Mouse (Mus musculus) stomach, postnatal 0 days (tissue): ENCODE data around the gene Agpat4. TPM values are rescaled to one million over a fixed set of nuclear protein-coding genes. Genes with fewer than 3 reads are reported as not detected.
"Not testable (repeated sequence)": the region's sequence is repeated elsewhere in the genome, so short reads cannot be mapped to it uniquely, and the experiment has no call there.

Source experiments
- ATAC-seq: fragments of 200-750 bp; cut with Nextera tagmentation; 2 replicates; pipeline ENCODE4 v1.8.0; 2017; ENCODE audit not compliant: low FRiP score, low TSS enrichment
- DNase-seq: peaks from one replicate; pipeline ENCODE4 v3.0.0-alpha.2; 2016; ENCODE audit warnings: low spot score
- H3K27ac ChIP-seq: fragments of 300-500 bp; sonication (generic); replicated peaks from 2 replicates; pipeline ENCODE4 v1.5.1; 2014; ENCODE audit warnings: mild to moderate bottlenecking, control low read depth
- H3K27me3 ChIP-seq: fragments of 300-500 bp; sonication (generic); 2 replicates; pipeline ENCODE4 v1.6.1; 2014; ENCODE audit warnings: low read length; ENCODE audit not compliant: control insufficient read depth, insufficient read depth
- H3K36me3 ChIP-seq: fragments of 300-500 bp; sonication (generic); 2 replicates; pipeline ENCODE4 v1.6.1; 2014; ENCODE audit warnings: low read length, mixed read lengths; ENCODE audit not compliant: control insufficient read depth, insufficient read depth
- H3K4me1 ChIP-seq: fragments of 300-500 bp; sonication (generic); replicated peaks from 2 replicates; pipeline ENCODE4 v1.6.1; 2014; ENCODE audit warnings: antibody characterized with exemption; ENCODE audit not compliant: control insufficient read depth, insufficient read depth
- H3K4me2 ChIP-seq: fragments of 300-500 bp; sonication (generic); replicated peaks from 2 replicates; pipeline ENCODE4 v1.6.1; 2014; ENCODE audit warnings: low read depth, mild to moderate bottlenecking, control low read depth, moderate library complexity
- H3K4me3 ChIP-seq: fragments of 300-500 bp; sonication (generic); 2 replicates; pipeline ENCODE4 v1.5.1; 2014; ENCODE audit warnings: low read depth, low read length, control low read depth
- H3K9ac ChIP-seq: fragments of 300-500 bp; sonication (generic); 2 replicates; pipeline ENCODE4 v1.6.1; 2014; ENCODE audit warnings: mild to moderate bottlenecking, low read length, control low read depth, mixed read lengths
- H3K9me3 ChIP-seq: fragments of 300-500 bp; sonication (generic); 2 replicates; pipeline ENCODE4 v1.6.1; 2016; ENCODE audit warnings: low read length; ENCODE audit not compliant: control insufficient read depth
- CTCF ChIP-seq: IDR thresholded peaks from 2 replicates; pipeline ENCODE4 v1.5.1; 2016; ENCODE audit warnings: antibody characterized with exemption, low read depth, mild to moderate bottlenecking, moderate library complexity
- EP300 ChIP-seq: optimal IDR thresholded peaks from 2 replicates; pipeline ENCODE3; 2016; ENCODE audit warnings: antibody characterized with exemption
- WGBS: fragments of 180-500 bp; shearing (Covaris S2); extraction: QIAGEN DNeasy Blood & Tissue Kit; methylation state at CpG from one replicate; pipeline ENCODE4 v1.1.7; 2014; 5-methylcytosine and 5-hydroxymethylcytosine counted together
- polyA plus RNA-seq: library from polyadenylated mRNA; unstranded; fragments of >200 nt; fragmentation: Nextera tagmentation; extraction: Ambion mirVana; gene quantifications from 2 replicates; pipeline ENCODE4 v1.2.1, GENCODE M21; 2015

The Agpat4 gene
- polyA plus RNA-seq, 1 experiment from 2014 or later: 18.7 TPM

- Histone ChIP-seq H3K36me3 (no peaks in the 10 kb centered on the region), H3K4me3 (peak overlapping the region; percentile 53), H3K27ac (peak overlapping the region; percentile 87), H3K4me2 (peak overlapping the region; percentile 79), H3K4me1 (no peaks in the 10 kb centered on the region), H3K9ac (peak overlapping the region; percentile 68), H3K9me3 (no peaks in the 10 kb centered on the region), H3K27me3 (no peaks in the 10 kb centered on the region)
- under 1% methylated on average over 30 of the region's 30 CpGs for WGBS
- DNase-seq (peak; percentile 76), ATAC-seq (peak; percentile 94)
- no peak for TF ChIP-seq EP300
- TF ChIP-seq CTCF: no peak
Observed at GRCm38 (mm10) chr17:12118926-12119641, 580 bp downstream of the Agpat4 start.

GRCm38 (mm10) chr17:12119675-12120074 is 1.2 kb downstream of the Agpat4 start:
- H3K27me3 ChIP-seq: no peaks in the 10 kb centered on the region
- WGBS: under 1% methylated on average over 12 of the region's 12 CpGs
- TF ChIP-seq CTCF (no peak), EP300 (peak; percentile 35)
- peak; percentile 50 for DNase-seq
- H3K4me1 ChIP-seq: no peaks in the 10 kb centered on the region
- no peaks in the 10 kb centered on the region for H3K36me3 ChIP-seq
- H3K4me2 ChIP-seq: peak overlapping the region; percentile 79
- peak overlapping the region; percentile 87 for H3K27ac ChIP-seq
- peak; percentile 41 for ATAC-seq
- peak overlapping the region; percentile 68 for H3K9ac ChIP-seq
- H3K4me3 ChIP-seq: peak overlapping the region; percentile 53
- H3K9me3 ChIP-seq: no peaks in the 10 kb centered on the region

GRCm38 (mm10) chr17:12120268-12120667 is 1.8 kb downstream of the Agpat4 start:
- Histone ChIP-seq H3K9me3 (no peaks in the 10 kb centered on the region), H3K36me3 (no peaks in the 10 kb centered on the region), H3K4me2 (peak overlapping the region; percentile 79), H3K27ac (no peak overlapping the region), H3K4me1 (no peaks in the 10 kb centered on the region), H3K9ac (no peak overlapping the region), H3K27me3 (no peaks in the 10 kb centered on the region), H3K4me3 (peak overlapping the region; percentile 53)
- ATAC-seq: no peak
- no peak for DNase-seq
- 31% methylated on average over 5 of the region's 5 CpGs for WGBS
- TF ChIP-seq CTCF: no peak
- TF ChIP-seq EP300: no peak

DNA sequence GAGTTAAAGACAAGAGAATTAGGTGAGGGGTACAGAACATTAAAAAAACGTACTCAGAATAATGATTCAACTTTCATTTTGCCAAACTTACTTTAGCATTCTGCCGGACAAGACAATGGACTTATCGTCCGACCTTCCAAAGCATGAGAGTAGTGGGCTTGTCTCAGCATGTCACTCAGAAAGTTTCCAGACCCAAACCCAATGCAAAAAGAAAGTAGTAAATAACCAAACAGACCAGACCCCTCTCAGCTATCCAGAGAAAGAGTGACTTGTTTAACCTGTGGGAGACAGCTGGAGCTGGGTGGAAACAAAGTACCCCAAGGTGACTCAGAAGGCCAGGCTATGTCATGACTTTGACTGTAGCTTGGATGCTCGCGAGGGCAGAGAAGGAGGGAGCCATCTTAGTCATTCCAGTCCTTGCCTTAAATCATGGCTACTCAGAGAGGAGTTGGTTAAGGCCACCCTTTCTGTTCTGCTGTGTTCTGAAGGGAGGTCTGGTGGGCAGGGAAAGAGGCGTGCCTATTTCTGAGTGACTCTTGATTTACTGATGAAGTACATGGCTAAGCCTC is 2.8 kb downstream of the Agpat4 start:
- no peak overlapping the region for H3K4me3 ChIP-seq
- no peak overlapping the region for H3K9ac ChIP-seq
- no peaks in the 10 kb centered on the region for H3K27me3 ChIP-seq
- H3K9me3 ChIP-seq: no peaks in the 10 kb centered on the region
- H3K27ac ChIP-seq: no peak overlapping the region
- ATAC-seq (no peak), DNase-seq (no peak)
- TF ChIP-seq EP300: no peak
- TF ChIP-seq CTCF: no peak
- no peak overlapping the region for H3K4me2 ChIP-seq
- H3K4me1 ChIP-seq: no peaks in the 10 kb centered on the region
- no peaks in the 10 kb centered on the region for H3K36me3 ChIP-seq
- WGBS: 73% methylated on average over 7 of the region's 7 CpGs

- H3K9me3 ChIP-seq, H3K9ac ChIP-seq, H3K4me3 ChIP-seq, ATAC-seq, H3K27me3 ChIP-seq, H3K4me1 ChIP-seq, DNase-seq, H3K36me3 ChIP-seq, H3K27ac ChIP-seq, H3K4me2 ChIP-seq: not testable (repeated sequence)
- WGBS: 92% methylated on average over 9 of the region's 9 CpGs
Observed at GRCm38 (mm10) chr17:12122262-12122661, 3.8 kb downstream of the Agpat4 start.

DNA sequence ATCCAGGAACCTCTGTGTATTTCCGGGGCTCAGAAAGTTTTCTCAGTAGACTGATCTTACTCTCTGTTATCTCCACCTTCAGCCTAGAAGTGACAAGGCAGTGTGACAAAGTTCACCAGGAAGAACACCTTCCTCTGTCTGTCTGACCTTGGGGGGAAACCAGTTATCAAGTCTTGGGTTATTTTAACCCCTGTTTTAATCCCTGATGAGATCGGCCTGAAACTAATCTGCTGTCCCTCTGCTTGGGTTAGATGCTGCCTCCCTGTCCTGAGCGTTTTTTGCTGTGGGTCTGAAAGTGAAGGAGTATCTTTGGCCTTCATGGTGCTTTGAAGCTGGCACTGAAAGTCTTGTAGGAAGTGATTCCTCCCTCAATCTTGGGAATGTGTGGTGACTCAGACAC is 4.7 kb downstream of the Agpat4 start:
- TF ChIP-seq EP300: no peak
- TF ChIP-seq CTCF: no peak

More for the DNA sequence above, 4.7 kb downstream of the Agpat4 start:
- no peaks in the 10 kb centered on the region for H3K4me1 ChIP-seq
- no peaks in the 10 kb centered on the region for H3K9me3 ChIP-seq
- H3K27ac ChIP-seq: no peak overlapping the region
- WGBS: 78% methylated on average over 3 of the region's 3 CpGs
- H3K36me3 ChIP-seq: no peaks in the 10 kb centered on the region
- no peak overlapping the region for H3K4me2 ChIP-seq
- no peak overlapping the region for H3K9ac ChIP-seq
- DNase-seq (no peak), ATAC-seq (no peak)
- H3K27me3 ChIP-seq: no peaks in the 10 kb centered on the region
- no peak overlapping the region for H3K4me3 ChIP-seq
